Mouse (Mus musculus) monocyte, adult 5-6 weeks (primary cell): ENCODE results near the gene Dclre1a. TPM values are rescaled to one million over a fixed set of nuclear protein-coding genes. Genes with fewer than 3 reads are reported as not detected.
"Not testable (repeated sequence)": the region's sequence is repeated elsewhere in the genome, so short reads cannot be mapped to it uniquely, and the experiment has no call there.

ENCODE experiments used
- ATAC-seq: fragments of 153-309, 156-312 bp; replicated peaks from 2 replicates; pipeline ENCODE4 v1.8.0; 2017; ENCODE audit warnings: mild to moderate bottlenecking; ENCODE audit not compliant: low TSS enrichment, insufficient number of reproducible peaks, severe bottlenecking, poor library complexity, low FRiP score
- total RNA-seq: library from RNA; stranded (forward); fragments of 200-1000, 200-491, 200-594 nt; gene quantifications from 3 replicates; pipeline ENCODE4 v1.2.3, GENCODE M21; 2017

Dclre1a gene
- total RNA-seq, 1 experiment from 2014 or later = 14.0 TPM

DNA sequence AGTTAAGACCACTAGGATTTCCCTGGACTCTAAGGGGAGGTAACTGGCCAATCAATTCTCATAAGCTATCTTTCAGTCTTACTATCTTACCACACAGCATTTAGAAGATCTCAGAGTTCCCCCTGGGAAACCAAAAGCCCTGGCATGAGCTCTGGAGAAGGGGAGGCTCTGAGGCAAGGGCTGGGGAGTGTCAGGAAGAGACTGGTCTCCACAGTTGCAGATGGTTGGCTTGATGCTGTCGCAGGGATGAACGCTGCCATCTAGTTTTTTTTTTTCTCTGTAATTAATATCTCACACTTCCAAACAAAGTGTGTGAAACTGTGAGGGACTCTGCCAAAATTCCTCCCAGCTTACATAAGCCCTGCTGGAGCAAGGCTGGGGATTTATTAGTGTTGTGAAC is 53.9 kb downstream of the Dclre1a start:
- ATAC-seq = not testable (repeated sequence)

DNA sequence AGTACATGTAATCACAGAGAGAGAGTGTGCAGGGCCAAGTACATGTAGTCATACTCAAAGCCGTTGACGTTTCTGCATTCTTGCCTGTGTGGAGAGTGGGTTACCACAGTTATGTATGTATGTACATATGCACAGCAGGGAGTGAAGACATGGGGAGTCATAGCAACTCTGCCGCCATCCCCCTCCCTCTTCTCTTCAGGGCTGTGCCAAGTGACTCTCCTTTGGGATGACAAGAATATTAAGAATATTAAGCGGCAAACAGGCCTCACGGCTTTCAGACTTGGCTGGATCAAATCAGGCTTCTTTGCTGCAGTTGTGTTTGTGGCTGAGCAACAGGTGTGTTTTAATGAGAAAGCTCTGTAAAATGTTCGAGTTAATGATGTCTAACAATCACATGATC is 58.4 kb downstream of the Dclre1a start:
- ATAC-seq = no peak

- 0 out of 2 replicates have a peak, but pooled peaks have one; percentile 13 for ATAC-seq
These were observed 60.7 kb downstream of the Dclre1a start for GRCm38 (mm10) chr19:56487339-56487738.

- no peak for ATAC-seq
These were observed 61.1 kb downstream of the Dclre1a start for GRCm38 (mm10) chr19:56486926-56487325.

DNA sequence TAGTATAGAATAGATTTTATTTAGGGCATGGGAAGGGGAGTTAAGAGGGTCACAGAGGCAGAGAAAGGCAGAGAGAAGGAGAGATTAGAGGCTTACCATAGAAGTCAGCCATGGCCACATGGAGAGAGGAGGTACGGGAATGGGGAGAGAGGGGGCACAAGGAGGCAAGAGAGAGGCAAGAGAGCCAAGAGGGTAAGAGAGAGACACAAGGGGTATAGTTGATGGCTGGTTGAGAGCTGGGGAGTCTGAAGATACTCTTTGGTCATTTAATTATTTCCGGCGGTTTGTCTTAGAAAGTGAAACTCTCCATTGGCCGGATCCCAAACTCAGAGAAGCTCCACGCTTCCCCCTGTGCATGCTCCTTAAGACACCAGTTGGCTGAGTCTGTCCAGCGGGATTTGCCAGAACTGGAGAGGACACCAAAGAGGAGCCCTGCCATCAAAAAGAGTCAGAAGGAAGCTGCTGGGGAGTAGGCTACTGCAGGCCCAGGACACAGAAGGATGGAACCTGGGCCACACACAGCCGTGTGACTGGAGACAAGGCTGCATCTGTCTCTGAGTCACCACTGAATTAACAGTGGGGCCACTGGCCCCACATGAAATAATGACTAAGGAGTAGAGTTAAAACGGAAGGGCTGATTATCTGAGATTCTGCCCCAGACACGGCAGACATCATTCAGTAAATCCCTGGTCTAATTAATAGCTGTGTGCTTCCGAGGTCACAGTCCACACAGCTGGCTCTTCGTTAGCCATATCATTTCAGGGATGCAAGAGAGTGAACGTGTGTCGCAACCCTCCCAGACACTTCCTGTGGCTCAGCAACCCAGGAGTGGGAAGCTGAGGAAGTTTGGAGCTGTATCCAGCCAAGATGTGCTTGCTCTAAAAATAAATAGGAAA is 62.4 kb downstream of the Dclre1a start:
- ATAC-seq = no peak

- ATAC-seq = no peak
These were observed 63.2 kb downstream of the Dclre1a start for GRCm38 (mm10) chr19:56484630-56485375.

Other genes with a start within 250 kb of the Dclre1a start
- 0.43 TPM in 1 of 3 replicates, not detected in the others for gene Nrap, start 158.2 kb downstream of the Dclre1a start, total RNA-seq
- 24.3 to 36.1 TPM (median 25.4 TPM) in 3 replicates for gene Casp7, start 151.1 kb downstream of the Dclre1a start, total RNA-seq
- not detected in 3 replicates for gene Plekhs1, start 86.6 kb downstream of the Dclre1a start, total RNA-seq
- 20.5 to 39.8 TPM (median 25.3 TPM) in 3 replicates for gene Nhlrc2, start within 50 bp of the Dclre1a start, total RNA-seq
- gene Adrb1, start 174.0 kb upstream of the Dclre1a start, total RNA-seq = 12.4 to 20.2 TPM (median 15.5 TPM) in 3 replicates